Mouse (Mus musculus) inflammation-experienced regulatory T-cells, adult 6 months (primary cell): ENCODE measurements around the gene Arvcf. TPM values are rescaled to one million over a fixed set of nuclear protein-coding genes. Genes with fewer than 3 reads are reported as not detected.
A peak's percentile ranks its signal among the peaks of the same experiment; 100 is the strongest.

Source experiments
- ATAC-seq: one replicate; pipeline ENCODE4 v1.8.0; 2017
- polyA plus RNA-seq, 3 experiments: library from polyadenylated mRNA; unstranded; fragments of 100-300 nt; shearing (Covaris generic); gene quantifications; one replicate each; pipeline ENCODE4 v1.2.1; 2017

Arvcf gene
- polyA plus RNA-seq, 3 experiments from 2014 or later, result 0.52 to 1.0 (median 0.66) TPM

DNA sequence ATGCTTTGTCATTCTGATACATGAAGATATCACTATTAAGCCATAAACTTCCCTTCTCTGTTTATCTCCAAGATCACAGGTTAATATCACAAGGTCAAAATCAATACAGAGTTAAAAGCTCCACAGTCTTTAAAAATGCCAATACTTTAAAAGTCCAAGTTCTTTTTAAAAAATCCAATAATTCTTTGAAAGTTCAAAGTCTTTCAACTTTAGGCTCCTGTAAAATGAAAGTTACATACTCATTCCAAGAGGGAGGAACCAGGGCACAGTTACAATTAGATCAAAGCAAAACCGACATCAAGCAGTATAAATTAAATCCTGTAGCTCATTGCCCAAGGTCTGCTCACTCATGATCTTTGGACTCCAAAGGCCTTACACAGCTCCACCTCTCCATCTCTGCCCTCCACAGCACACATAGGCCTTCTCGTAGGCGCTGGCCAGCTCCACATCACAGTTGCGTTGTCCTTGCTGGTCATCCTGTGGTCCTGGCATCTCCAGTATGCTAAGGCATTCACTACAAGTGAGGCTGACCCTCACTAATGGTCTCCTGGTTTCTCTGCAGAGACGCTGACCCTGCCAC is 85.4 kb downstream of the Arvcf start:
- ATAC-seq, result no peak

DNA sequence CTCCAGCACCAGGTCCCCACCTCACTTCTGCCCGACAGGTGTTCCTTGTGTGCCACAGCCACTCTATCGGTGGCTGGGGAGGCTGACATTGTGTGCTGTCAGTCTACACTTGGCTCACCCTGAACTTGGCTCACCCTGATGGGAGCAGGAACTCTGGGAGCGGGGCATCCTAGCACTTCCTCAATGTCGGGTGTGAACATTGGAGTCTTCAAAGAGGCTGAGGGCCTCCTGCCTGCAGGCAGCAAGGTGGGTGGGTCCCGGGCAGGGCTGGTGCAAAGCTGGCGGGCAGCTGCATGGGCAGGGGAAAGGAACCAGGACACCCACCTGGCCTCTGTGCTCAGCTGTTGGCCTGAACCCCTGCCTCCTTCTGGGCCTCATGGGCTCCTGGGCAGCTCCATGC is 88.1 kb downstream of the Arvcf start:
- ATAC-seq, result no peak

DNA sequence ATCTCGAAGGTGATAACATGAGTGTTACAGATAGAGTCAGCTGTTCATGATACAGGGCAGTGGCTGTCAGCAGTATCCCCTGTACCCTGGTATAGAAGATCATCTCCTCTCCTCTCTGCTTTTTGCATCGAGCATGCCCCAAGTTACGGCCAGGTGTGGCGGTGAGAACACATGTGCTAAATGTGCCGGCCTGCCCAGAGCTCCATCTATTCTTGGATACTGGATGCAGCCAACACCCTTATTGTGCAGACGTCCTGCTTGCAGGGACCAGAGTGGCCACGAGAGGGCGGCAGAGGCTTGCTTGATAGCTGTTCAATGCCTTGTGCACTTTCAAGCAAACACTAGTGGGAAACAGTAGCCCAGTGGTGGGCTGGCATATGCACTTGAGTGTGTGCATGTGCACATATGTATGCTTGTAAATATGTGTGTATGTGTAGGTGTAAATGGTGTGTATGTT is 95.4 kb downstream of the Arvcf start:
- ATAC-seq, result peak; percentile 92

- ATAC-seq, result peak; percentile 27
Measured at GRCm38 (mm10) chr16:18447243-18447642, 99.3 kb downstream of the Arvcf start.

DNA sequence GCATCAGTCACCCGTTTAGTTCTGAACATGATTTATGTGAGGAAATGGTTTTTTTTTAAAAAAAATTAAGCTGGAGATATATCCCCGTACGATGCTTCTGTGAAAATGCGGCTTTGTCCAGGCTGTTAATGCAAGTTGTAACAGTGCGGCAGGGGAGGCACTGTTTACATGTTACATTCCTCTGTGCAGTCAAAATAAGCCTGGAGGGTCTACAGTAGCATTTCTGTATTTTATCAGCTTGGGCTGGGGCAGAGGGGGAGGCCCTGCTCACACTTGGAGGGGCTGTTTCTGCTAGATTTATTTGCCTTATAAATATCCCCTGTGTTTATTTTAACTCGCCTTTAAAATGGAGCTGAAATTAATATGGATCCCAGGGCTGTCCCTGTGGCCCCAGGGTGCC is 100.1 kb downstream of the Arvcf start:
- no peak for ATAC-seq

GRCm38 (mm10) chr16:18449005-18449404 is 101.0 kb downstream of the Arvcf start:
- ATAC-seq, result no peak

DNA sequence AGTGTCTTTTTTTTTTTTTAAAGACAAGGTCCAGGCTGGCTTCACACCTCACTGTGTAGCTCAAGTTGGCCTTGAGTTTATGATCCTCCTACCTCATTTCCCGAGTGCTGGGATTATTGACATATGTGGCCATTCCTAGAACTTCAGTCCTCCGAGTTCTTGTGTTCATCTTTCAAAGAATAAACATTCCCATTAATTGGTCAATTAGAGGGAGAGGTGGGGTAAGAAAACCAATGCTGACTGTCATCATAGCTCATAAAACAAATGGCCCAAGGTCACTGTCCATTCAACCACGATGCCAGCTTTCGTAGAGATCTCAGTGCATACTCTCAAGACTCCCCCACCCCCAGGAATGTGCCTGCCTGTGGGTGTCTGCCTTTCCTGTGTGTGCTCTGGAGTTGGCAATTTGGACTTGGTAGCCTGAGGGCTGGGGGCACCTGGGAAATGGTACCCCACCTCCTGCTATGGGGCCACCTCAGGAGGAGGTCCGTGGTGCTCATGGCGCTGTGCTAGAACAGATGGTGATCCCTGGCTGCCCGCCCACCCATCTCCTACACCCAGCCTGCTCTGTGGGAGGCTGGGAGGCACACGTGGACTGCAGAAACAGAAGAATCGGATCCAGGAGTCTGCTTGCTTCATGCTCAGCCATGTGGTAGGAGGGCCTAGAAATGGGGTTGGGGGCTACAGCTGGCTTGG is 103.7 kb downstream of the Arvcf start:
- ATAC-seq, result no peak

GRCm38 (mm10) chr16:18452361-18452862 is 104.4 kb downstream of the Arvcf start:
- peak; percentile 74 for ATAC-seq

DNA sequence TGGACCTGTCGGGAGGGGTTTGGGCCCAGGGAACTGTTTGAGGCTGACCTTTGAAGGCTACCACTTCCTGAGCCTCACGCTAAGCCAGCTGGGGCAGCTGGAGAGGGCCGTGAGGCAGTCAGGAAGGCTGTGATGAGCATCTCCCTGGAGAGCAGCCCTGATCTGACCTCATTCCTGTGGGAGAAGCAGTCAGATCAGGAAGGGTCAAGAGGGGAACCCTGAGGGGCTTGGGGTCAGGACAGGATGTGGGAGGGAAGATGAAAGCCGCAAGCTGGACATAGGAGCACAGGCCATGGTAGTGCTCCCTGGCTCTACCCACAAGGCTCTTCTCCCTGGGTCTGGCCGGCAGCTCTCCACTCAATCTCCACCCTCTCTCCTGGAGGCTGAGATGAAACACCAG is 105.9 kb downstream of the Arvcf start:
- ATAC-seq, result no peak

GRCm38 (mm10) chr16:18455407-18455806 is 107.4 kb downstream of the Arvcf start:
- ATAC-seq, result no peak

Other genes starting within 250 kb of the Arvcf start
- not detected for gene Rtn4r, start 220.5 kb upstream of the Arvcf start, polyA plus RNA-seq
- not detected for gene Ccdc188, start 130.3 kb upstream of the Arvcf start, polyA plus RNA-seq
- gene Zdhhc8, start 113.0 kb upstream of the Arvcf start, polyA plus RNA-seq, result 1 to 10 TPM in 2 of 3 experiments, under 1 TPM in 1; 0.67 to 1.7 (median 1.5) TPM
- 10 to 100 TPM; 31.1 to 45.8 (median 38.5) TPM for gene Trmt2a, start 99.5 kb upstream of the Arvcf start, polyA plus RNA-seq
- gene Ranbp1, start 99.5 kb upstream of the Arvcf start, polyA plus RNA-seq, result 100 to 1,000 TPM; 141 to 268 (median 158) TPM
- gene Gm49776, start 89.9 kb upstream of the Arvcf start, polyA plus RNA-seq, result not detected
- 10 to 100 TPM; 16.6 to 29.7 (median 19.9) TPM for gene Dgcr8, start 58.9 kb upstream of the Arvcf start, polyA plus RNA-seq
- 10 to 100 TPM; 48.6 to 81.2 (median 70.2) TPM for gene Tango2, start 79 bp upstream of the Arvcf start, polyA plus RNA-seq
- 10 to 100 TPM; 15.9 to 21.2 (median 20.4) TPM for gene Txnrd2, start 78.2 kb downstream of the Arvcf start, polyA plus RNA-seq
- 10 to 100 TPM; 51.4 to 56.7 (median 52.3) TPM for gene Comt, start 78.7 kb downstream of the Arvcf start, polyA plus RNA-seq
- gene Gnb1l, start 150.5 kb downstream of the Arvcf start, polyA plus RNA-seq, result 10 to 100 TPM; 11.2 to 23.9 (median 17.4) TPM
- 1 to 10 TPM in 1 of 3 experiments, under 1 TPM in 2; 0.47 to 1.8 (median 0.86) TPM for gene Rtl10, start 150.7 kb downstream of the Arvcf start, polyA plus RNA-seq
- not detected for gene Tbx1, start 242.5 kb downstream of the Arvcf start, polyA plus RNA-seq